Mouse (Mus musculus) heart, adult 10 weeks (tissue): ENCODE measurements around the gene Sbf1. TPM values are rescaled to one million over a fixed set of nuclear protein-coding genes. Genes with fewer than 3 reads are reported as not detected.

ENCODE experiments used
- polyA plus RNA-seq: library from polyadenylated mRNA; stranded (reverse); fragments of 350-450 nt; fragmentation: Illumina TruSeq; extraction: RNeasy Lipid Tissue Mini Kit (QIAGEN cat#74804); gene quantifications from one replicate; pipeline ENCODE4 v1.2.3, GENCODE M21; 2014; ENCODE audit warnings: low read depth, low replicate concordance

Sbf1 gene
- 45.0 TPM for polyA plus RNA-seq

DNA sequence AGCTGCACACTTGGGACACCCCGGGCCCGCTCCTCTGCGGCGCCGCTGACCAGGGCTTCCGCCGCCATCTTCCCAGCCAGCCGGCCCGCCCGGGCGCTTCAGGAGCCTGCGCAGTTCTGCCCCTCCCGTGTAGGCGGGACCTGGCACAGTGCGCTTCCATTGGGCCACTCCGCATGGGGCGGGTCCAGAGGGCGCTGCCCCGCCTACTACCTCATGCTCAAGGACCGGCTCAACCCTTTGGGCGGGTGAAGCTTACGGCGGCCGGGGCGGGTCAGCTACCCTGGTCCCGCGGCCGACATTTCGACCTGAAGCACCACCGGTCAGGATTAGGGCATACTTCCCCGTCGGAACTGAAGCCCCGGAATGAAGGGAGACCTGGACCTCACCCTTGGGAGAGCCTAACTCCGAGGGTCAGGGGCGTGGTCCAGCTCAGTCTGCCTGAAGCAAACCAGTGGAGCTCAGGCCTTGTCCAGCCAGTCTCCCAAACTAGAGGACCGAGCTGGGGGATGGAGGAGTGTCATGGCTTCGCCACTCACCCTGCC is at the start of gene Sbf1:
TSS of gene Sbf1 (minus strand) at position 122 of the 542 bp plus-strand sequence.

DNA sequence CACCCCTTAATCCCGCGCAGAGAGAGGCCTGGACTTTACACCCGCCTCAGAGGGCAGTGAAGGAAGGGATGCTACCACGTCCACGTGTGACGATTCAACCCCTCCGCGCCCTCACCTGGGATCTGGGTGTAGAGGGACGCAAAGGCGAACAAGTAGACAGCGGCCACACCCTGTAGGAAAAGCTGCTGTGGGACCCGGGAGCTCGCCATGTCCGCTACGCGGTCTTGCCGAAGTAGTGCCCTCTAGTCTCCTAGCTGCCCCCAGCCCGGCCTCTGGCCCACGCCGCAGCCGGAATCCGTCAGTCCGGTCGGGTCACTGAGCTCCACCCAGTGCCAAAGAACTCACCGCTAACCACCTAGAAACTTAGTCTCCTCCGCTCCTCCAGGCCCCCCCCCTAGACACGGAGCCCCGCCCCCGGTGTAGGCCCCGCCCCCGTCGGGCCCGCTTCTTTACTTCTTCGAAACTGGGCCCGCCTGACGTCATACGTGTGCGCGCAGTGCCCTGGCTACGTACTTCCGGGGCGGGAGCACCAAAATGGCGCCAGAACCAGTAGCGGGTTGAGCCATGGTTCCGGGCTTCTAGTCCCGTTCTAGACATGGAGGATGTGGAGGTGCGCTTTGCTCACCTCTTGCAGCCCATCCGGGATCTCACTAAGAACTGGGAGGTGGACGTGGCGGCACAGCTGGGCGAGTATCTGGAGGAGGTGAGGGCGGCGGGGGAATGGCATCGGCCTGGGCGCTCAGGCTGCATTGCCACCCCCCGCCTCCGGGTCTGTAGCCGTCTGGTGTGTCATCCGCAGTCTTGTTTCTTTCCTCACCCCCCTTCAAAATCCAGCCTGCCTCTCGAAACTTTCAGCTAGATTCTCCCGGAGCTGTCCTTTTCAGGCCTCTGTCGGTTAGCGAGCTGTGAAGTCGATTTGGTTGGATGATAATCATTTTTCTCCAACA is 40.4 kb upstream of the Sbf1 start, which contains the start of the genes Lmf2 and Ncaph2:
TSS of gene Lmf2 (minus strand) at position 419 of the 947 bp plus-strand sequence.
TSS of gene Ncaph2 (plus strand) at position 479 of the 947 bp plus-strand sequence.

DNA sequence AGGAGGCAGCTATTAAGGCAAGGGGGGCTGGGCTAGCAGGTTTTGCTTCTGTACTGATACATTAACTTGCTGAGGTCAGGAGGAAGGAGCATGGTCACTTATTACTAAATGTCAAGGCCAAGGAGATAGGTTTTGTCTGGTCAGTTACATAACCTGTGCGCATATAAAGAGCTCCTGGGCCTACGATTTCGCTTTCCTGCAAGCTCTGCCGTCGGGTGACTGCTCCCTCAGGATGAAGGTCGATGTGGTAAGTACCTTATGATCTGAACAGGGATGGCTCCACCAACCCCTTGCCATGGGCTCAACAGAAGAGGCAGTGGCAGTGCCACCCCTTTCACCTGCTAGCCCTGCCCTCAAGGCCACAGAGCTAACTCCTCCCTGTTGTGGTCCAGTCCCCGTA is 19.2 kb upstream of the Sbf1 start, which contains the start of gene Miox:
TSS of gene Miox (plus strand) at position 128 of the 400 bp plus-strand sequence.

DNA sequence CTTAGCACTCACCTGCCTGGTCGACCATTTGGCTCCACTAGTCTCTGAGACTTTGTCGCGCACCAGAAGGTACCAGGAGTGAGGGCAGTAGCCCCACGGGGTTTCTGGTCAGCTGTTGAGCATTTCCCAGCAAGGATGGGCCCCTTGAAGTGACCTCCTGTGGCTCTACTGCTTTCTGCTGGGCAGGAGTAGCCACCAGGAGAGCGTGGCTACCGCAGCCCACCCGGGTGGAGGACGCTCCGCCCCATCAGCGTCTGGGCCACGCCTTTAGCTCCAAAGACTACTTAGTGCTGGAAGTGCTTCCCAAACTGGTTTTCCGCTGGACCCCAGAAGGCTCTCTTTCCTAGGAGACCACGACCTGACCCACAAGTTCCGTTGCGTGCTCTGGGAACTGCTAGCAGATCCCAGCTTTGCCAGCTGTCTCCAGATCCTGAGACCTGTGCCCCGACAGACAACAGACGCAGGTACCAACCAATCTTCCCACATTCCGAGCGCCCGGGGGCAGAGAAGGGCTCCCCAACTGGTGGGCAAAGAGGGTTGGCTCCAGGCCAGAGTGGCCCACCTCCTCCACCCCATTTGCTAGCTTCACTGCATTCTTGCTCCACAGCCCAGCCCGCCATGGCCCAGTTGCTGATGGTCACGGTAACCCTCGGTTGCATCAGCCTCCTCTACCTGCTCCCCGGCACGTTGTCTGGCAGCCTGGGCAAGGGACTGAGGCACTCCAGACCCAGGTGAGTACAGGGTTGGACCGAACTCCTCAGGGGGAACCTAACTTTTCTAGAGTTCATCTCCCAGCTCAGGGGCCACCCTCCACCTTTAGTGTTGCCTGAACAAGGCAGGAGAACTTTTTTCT is 7.8 kb upstream of the Sbf1 start, which contains the start of gene Adm2:
TSS of gene Adm2 (plus strand) at position 51 of the 853 bp plus-strand sequence.

Other genes starting within 250 kb of the Sbf1 start
- 42.8 TPM for gene Trabd, start 240.2 kb downstream of the Sbf1 start, polyA plus RNA-seq
- gene Selenoo, start 226.2 kb downstream of the Sbf1 start, polyA plus RNA-seq = 18.2 TPM
- 9.0 TPM for gene Tubgcp6, start 192.2 kb downstream of the Sbf1 start, polyA plus RNA-seq
- gene Hdac10, start 186.6 kb downstream of the Sbf1 start, polyA plus RNA-seq = 12.0 TPM
- gene Mapk12, start 174.6 kb downstream of the Sbf1 start, polyA plus RNA-seq = 34.4 TPM
- gene Mapk11, start 165.7 kb downstream of the Sbf1 start, polyA plus RNA-seq = 3.5 TPM
- 81.6 TPM for gene Plxnb2, start 134.5 kb downstream of the Sbf1 start, polyA plus RNA-seq
- 16.5 TPM for gene Dennd6b, start 118.8 kb downstream of the Sbf1 start, polyA plus RNA-seq
- 49.4 TPM for gene Ppp6r2, start 103.8 kb downstream of the Sbf1 start, polyA plus RNA-seq
- not detected for gene Adm2, start 7.4 kb upstream of the Sbf1 start, polyA plus RNA-seq
- not detected for gene Miox, start 19.1 kb upstream of the Sbf1 start, polyA plus RNA-seq
- 25.2 TPM for gene Lmf2, start 40.3 kb upstream of the Sbf1 start, polyA plus RNA-seq
- gene Ncaph2, start 40.4 kb upstream of the Sbf1 start, polyA plus RNA-seq = 46.5 TPM
- gene Sco2, start 58.5 kb upstream of the Sbf1 start, polyA plus RNA-seq = 23.0 TPM
- 0.86 TPM for gene Tymp, start 61.7 kb upstream of the Sbf1 start, polyA plus RNA-seq
- gene Odf3b, start 64.0 kb upstream of the Sbf1 start, polyA plus RNA-seq = 2.5 TPM
- not detected for gene Klhdc7b, start 69.6 kb upstream of the Sbf1 start, polyA plus RNA-seq
- gene Syce3, start 95.2 kb upstream of the Sbf1 start, polyA plus RNA-seq = not detected
- 568 TPM for gene Cpt1b, start 110.6 kb upstream of the Sbf1 start, polyA plus RNA-seq
- 1.8 TPM for gene C730034F03Rik, start 114.3 kb upstream of the Sbf1 start, polyA plus RNA-seq
- 1.3 TPM for gene Gm44502, start 114.4 kb upstream of the Sbf1 start, polyA plus RNA-seq
- gene Chkb, start 114.6 kb upstream of the Sbf1 start, polyA plus RNA-seq = 106 TPM
- 0.10 TPM for gene Mapk8ip2, start 138.6 kb upstream of the Sbf1 start, polyA plus RNA-seq
- 13.2 TPM for gene Arsa, start 162.1 kb upstream of the Sbf1 start, polyA plus RNA-seq
- 24.1 TPM for gene Shank3, start 184.3 kb upstream of the Sbf1 start, polyA plus RNA-seq